40 mouse cellular contexts compared by ENCODE assay signal in genomic region chr9:20822821-20823220, GRCm38 (mm10). TPM values are rescaled to one million over a fixed set of nuclear protein-coding genes. Genes with fewer than 3 reads are reported as not detected.
DNase-seq lines count a peak whose midpoint lies in the region; ATAC-seq lines count a peak whose summit lies in the region.
"Had no signal": no experiment of that assay in that cellular context is flagged by ENCODE, and none has a peak within 500 bp of the region (broad histone marks: within the 10 kb centered on the region; RNA-seq: fewer than 3 reads in every experiment).

No protein-coding gene starts in this region.

- no peak for DNase-seq in frontal cortex, postnatal 10 days (ENCODE audit: low spot score in 2 of 2)
- DNase-seq in layer of hippocampus, postnatal 14 days (ENCODE audit: low spot score in 2 of 2) = peak; percentile 15 to 25
- DNase-seq in layer of hippocampus, adult 9-10 months (ENCODE audit: low spot score) = no peak
- DNase-seq in right cerebral cortex, adult 2 months (ENCODE audit: low spot score in 2 of 2) = peak; percentile 51 to 57
- no peak for DNase-seq in right cerebral cortex, postnatal 14 days
- DNase-seq in right cerebral cortex, postnatal 36 days (ENCODE audit: low spot score in 2 of 2) = peak; percentile 32 to 41
- DNase-seq: adrenal gland, postnatal 14 days; cerebellum, adult 18-20 months; cerebellum, postnatal 10 days; forebrain, postnatal 0 days; gastrocnemius, adult 2 months; gastrocnemius, postnatal 36 days; heart, adult 18-20 months; heart, postnatal 36 days; kidney, adult 11 months; kidney, postnatal 25 days; lung, embryonic 14.5 days; retina, postnatal 1 day; spleen, adult 18-20 months; thymus, adult 18-20 months; thymus, postnatal 25 days had no signal

- WGBS in hindbrain, embryonic 12.5 days = 89% methylated on average over 3 of the region's 3 CpGs

- ATAC-seq in frontal cortex, adult (ENCODE audit: low TSS enrichment) = peak; percentile 81
- no peak for ATAC-seq in hindbrain, embryonic 12.5 days (ENCODE audit: low FRiP score)
- ATAC-seq: forebrain, postnatal 0 days; midbrain, embryonic 15.5 days had no signal

- H3K9ac ChIP-seq in hindbrain, embryonic 12.5 days = no peak overlapping the region
- H3K9ac ChIP-seq: forebrain, embryonic 12.5 days; forebrain, postnatal 0 days; hindbrain, embryonic 13.5 days; kidney, embryonic 15.5 days; limb, embryonic 12.5 days; liver, embryonic 15.5 days; lung, embryonic 14.5 days; midbrain, embryonic 15.5 days; neural tube, embryonic 15.5 days had no signal

- no peak overlapping the region for H3K4me3 ChIP-seq in hindbrain, embryonic 12.5 days
- H3K4me3 ChIP-seq: forebrain, embryonic 12.5 days; gastrocnemius, adult 2 months; hindbrain, embryonic 13.5 days; kidney, embryonic 15.5 days; left cerebral cortex, adult 2 months; limb, embryonic 12.5 days; liver, embryonic 15.5 days; midbrain, embryonic 10.5 days; midbrain, embryonic 15.5 days; neural tube, embryonic 15.5 days had no signal

- H3K36me3 ChIP-seq in hindbrain, embryonic 12.5 days = no peaks in the 10 kb centered on the region
- H3K36me3 ChIP-seq: forebrain, embryonic 12.5 days; G1E; hindbrain, embryonic 13.5 days; kidney, embryonic 15.5 days; limb, embryonic 12.5 days; liver, embryonic 15.5 days; midbrain, embryonic 10.5 days; midbrain, embryonic 15.5 days; neural tube, embryonic 15.5 days had no signal

- no peaks in the 10 kb centered on the region for H3K27me3 ChIP-seq in hindbrain, embryonic 12.5 days
- H3K27me3 ChIP-seq: hindbrain, embryonic 13.5 days; kidney, embryonic 15.5 days; limb, embryonic 12.5 days; liver, embryonic 15.5 days; midbrain, embryonic 15.5 days; neural tube, embryonic 15.5 days had no signal

- no peak overlapping the region for H3K27ac ChIP-seq in hindbrain, embryonic 12.5 days
- H3K27ac ChIP-seq: forebrain, embryonic 12.5 days; gastrocnemius, adult 2 months; hindbrain, embryonic 13.5 days; kidney, embryonic 15.5 days; left cerebral cortex, adult 2 months; limb, embryonic 12.5 days; liver, embryonic 15.5 days; midbrain, embryonic 10.5 days; midbrain, embryonic 15.5 days; neural tube, embryonic 15.5 days had no signal

- H3K4me2 ChIP-seq in hindbrain, embryonic 12.5 days (replicated peaks) = no peak overlapping the region
- H3K4me2 ChIP-seq: forebrain, embryonic 12.5 days; heart, embryonic 11.5 days; hindbrain, embryonic 13.5 days; kidney, embryonic 15.5 days; limb, embryonic 12.5 days; liver, embryonic 15.5 days; lung, embryonic 14.5 days; midbrain, embryonic 15.5 days; neural tube, embryonic 15.5 days had no signal

- H3K4me1 ChIP-seq in hindbrain, embryonic 12.5 days = no peaks in the 10 kb centered on the region
- H3K4me1 ChIP-seq: forebrain, embryonic 12.5 days; hindbrain, embryonic 13.5 days; kidney, embryonic 15.5 days; limb, embryonic 12.5 days; liver, embryonic 15.5 days; midbrain, embryonic 10.5 days; midbrain, embryonic 15.5 days; neural tube, embryonic 15.5 days had no signal

- H3K9me3 ChIP-seq in hindbrain, embryonic 12.5 days (replicated peaks) = no peaks in the 10 kb centered on the region
- H3K9me3 ChIP-seq: forebrain, embryonic 12.5 days; G1E; hindbrain, embryonic 13.5 days; kidney, embryonic 15.5 days; limb, embryonic 12.5 days; liver, embryonic 15.5 days; midbrain, embryonic 10.5 days; midbrain, embryonic 15.5 days; neural tube, embryonic 15.5 days had no signal

RNA-seq across cellular contexts. Expression of gene Rdh8, which starts 4.5 kb away (rescaled TPM):
- not detected for total RNA-seq in layer of hippocampus, postnatal 14 days (2021)
- polyA plus RNA-seq in hindbrain, embryonic 12.5 days (2016; fragmentation: Nextera tagmentation; extraction: Ambion mirVana) = not detected in 2 replicates
- total RNA-seq: adrenal gland, postnatal 14 days; forebrain, postnatal 0 days; G1E; heart, adult 18-20 months; heart, postnatal 36 days; left cerebral cortex, adult 2 months; liver, adult 2 months; megakaryocyte progenitor cell, adult 5-6 weeks had no signal
- polyA plus RNA-seq: cortical plate, adult 2 months; embryonic facial prominence, embryonic 14.5 days; forebrain, embryonic 12.5 days; forebrain, postnatal 0 days; G1E; heart, embryonic 11.5 days; heart, embryonic 16.5 days; hindbrain, embryonic 13.5 days; kidney, embryonic 15.5 days; limb, embryonic 12.5 days; liver, adult 2 months; liver, embryonic 15.5 days; lung, embryonic 14.5 days; midbrain, embryonic 10.5 days; midbrain, embryonic 15.5 days; neural tube, embryonic 15.5 days; stomach, embryonic 16.5 days had no signal

RNA-seq across cellular contexts. Expression of gene Col5a3, which starts 8.0 kb away (rescaled TPM):
- total RNA-seq in layer of hippocampus, postnatal 14 days (2021) = 1 to 10 TPM; 2.3 to 2.7 TPM
- polyA plus RNA-seq in hindbrain, embryonic 12.5 days (2016; fragmentation: Nextera tagmentation; extraction: Ambion mirVana) = 1.5 and 2.0 TPM in 2 replicates
- polyA plus RNA-seq: G1E; heart, embryonic 11.5 days had no signal

RNA-seq across cellular contexts. Expression of gene A230050P20Rik, which starts 45.6 kb away (rescaled TPM):
- total RNA-seq in layer of hippocampus, postnatal 14 days (2021) = 10 to 100 TPM; 55.6 to 56.1 TPM
- 2.0 and 2.4 TPM in 2 replicates for polyA plus RNA-seq in hindbrain, embryonic 12.5 days (2016; fragmentation: Nextera tagmentation; extraction: Ambion mirVana)

RNA-seq across cellular contexts. Expression of gene Angptl6, which starts 56.7 kb away (rescaled TPM):
- total RNA-seq in layer of hippocampus, postnatal 14 days (2021) = 10 to 100 TPM in 1 of 2 experiments, 1 to 10 TPM in 1; 7.3 to 10.7 TPM
- polyA plus RNA-seq in hindbrain, embryonic 12.5 days (2016; fragmentation: Nextera tagmentation; extraction: Ambion mirVana) = 4.8 and 5.5 TPM in 2 replicates

Comparison
In these comparisons a context has a peak if more than half of its experiments do, and no peak if none do; other contexts are left out.
1. DNase-seq: peak in layer of hippocampus, postnatal 14 days (2 of 2), right cerebral cortex, adult 2 months (2 of 2) and right cerebral cortex, postnatal 36 days (2 of 2); none in frontal cortex, postnatal 10 days (0 of 2), layer of hippocampus, adult 9-10 months (single experiment) and right cerebral cortex, postnatal 14 days (single experiment).